Mouse (Mus musculus): ENCODE measurements at regions not wholly inside any gene's neighbourhood (a gene's known extent, or its start where the extent isn't known, plus 50 kb on each side); places are given as distances from the start of the nearest gene placed in this dataset.

GRCm38 (mm10) chr11:55772107-55772506, 164.1 kb upstream of the Glra1 start:
- DNase-seq (ENCODE audit: extremely low spot score in 1 of 2, low spot score in 2 of 2): peak; percentile 51 to 53
- no peak overlapping the region for H3K4me3 ChIP-seq
- H3K27ac ChIP-seq: 0 out of 2 replicates have a peak overlapping the region, but pooled peaks have one; percentile 15
- no peak for TF ChIP-seq CTCF (IDR thresholded peaks at IDR 0.05)
- intact Hi-C loops (cut with DNase I): no loop called here

- H3K27ac ChIP-seq: no peak overlapping the region
- intact Hi-C loops (cut with DNase I): no loop called here
- no peak for DNase-seq (ENCODE audit: extremely low spot score in 1 of 2, low spot score in 2 of 2)
- no peak overlapping the region for H3K4me3 ChIP-seq
- no peak for TF ChIP-seq CTCF (IDR thresholded peaks at IDR 0.05)
Observed at GRCm38 (mm10) chr11:55764846-55765245, 156.8 kb upstream of the Glra1 start.

All from left cerebral cortex, adult 2 months (tissue).